Mouse (Mus musculus) midbrain, embryonic 10.5 days (tissue): ENCODE measurements at regions not wholly inside any gene's neighbourhood (a gene's known extent, or its start where the extent isn't known, plus 50 kb on each side); places are given as distances from the start of the nearest gene placed in this dataset.
A peak's percentile ranks its signal among the peaks of the same experiment; 100 is the strongest.

Experiments used
- DNase-seq: peaks from one replicate; pipeline ENCODE4 v3.0.0-alpha.2; 2017; ENCODE audit warnings: low spot score
- H3K27ac ChIP-seq: fragments of 300-500 bp; sonication (generic); replicated peaks from 2 replicates; pipeline ENCODE4 v1.5.1; 2016; ENCODE audit warnings: mild to moderate bottlenecking
- H3K27me3 ChIP-seq: fragments of 300-500 bp; sonication (generic); 2 replicates; pipeline ENCODE4 v1.6.1; 2016; ENCODE audit warnings: low read depth, mild to moderate bottlenecking; ENCODE audit not compliant: poor library complexity, severe bottlenecking
- H3K36me3 ChIP-seq: fragments of 300-500 bp; sonication (generic); 2 replicates; pipeline ENCODE4 v1.6.1; 2016; ENCODE audit warnings: mild to moderate bottlenecking, moderate library complexity
- H3K4me1 ChIP-seq: fragments of 300-500 bp; sonication (generic); 2 replicates; pipeline ENCODE4 v1.6.1; 2016
- H3K4me3 ChIP-seq: fragments of 300-500 bp; sonication (generic); 2 replicates; pipeline ENCODE4 v1.5.1; 2016; ENCODE audit warnings: mild to moderate bottlenecking, moderate library complexity
- H3K9me3 ChIP-seq: fragments of 300-500 bp; sonication (generic); replicated peaks from 2 replicates; pipeline ENCODE4 v1.6.1; 2016; ENCODE audit warnings: mild to moderate bottlenecking
- WGBS: fragments of 180-500 bp; shearing (Covaris S2); methylation state at CpG from one replicate; pipeline ENCODE4 v1.1.7; 2016; 5-methylcytosine and 5-hydroxymethylcytosine counted together

- no peaks in the 10 kb centered on the region for H3K27me3 ChIP-seq
- H3K9me3 ChIP-seq, result no peaks in the 10 kb centered on the region
- WGBS, result 81% methylated on average over 2 of the region's 2 CpGs
- no peak for DNase-seq
- H3K4me3 ChIP-seq, result no peak overlapping the region
- H3K4me1 ChIP-seq, result no peaks in the 10 kb centered on the region
- no peak overlapping the region for H3K27ac ChIP-seq
- H3K36me3 ChIP-seq, result no peaks in the 10 kb centered on the region
Observed at GRCm38 (mm10) chr1:159034952-159035351, 54.7 kb upstream of the Pappa2 start.

DNA sequence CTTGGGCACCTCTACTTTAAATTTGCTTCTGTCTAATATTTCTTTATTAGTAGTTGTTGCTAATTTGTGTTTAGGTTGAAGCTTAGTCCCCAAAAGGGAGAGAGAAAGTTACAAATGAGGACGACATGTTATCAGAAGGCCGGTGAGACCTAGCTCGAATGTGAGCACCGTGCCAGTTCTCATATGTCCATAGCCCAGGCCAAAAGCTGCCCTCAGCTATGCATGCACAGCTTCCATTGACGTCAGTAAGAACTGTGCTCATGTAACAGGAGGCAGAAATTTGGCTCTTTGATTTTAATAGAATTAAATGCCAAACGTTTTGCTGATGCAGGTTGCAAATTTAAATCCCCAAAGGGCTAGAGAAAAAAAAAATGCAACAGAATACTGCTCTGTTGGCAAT is 56.1 kb upstream of the Pappa2 start:
- H3K27me3 ChIP-seq, result no peaks in the 10 kb centered on the region
- H3K9me3 ChIP-seq, result no peaks in the 10 kb centered on the region
- DNase-seq, result no peak
- H3K4me3 ChIP-seq, result no peak overlapping the region
- H3K36me3 ChIP-seq, result no peaks in the 10 kb centered on the region
- no peak overlapping the region for H3K27ac ChIP-seq
- WGBS, result 76% methylated on average over 6 of the region's 6 CpGs
- no peaks in the 10 kb centered on the region for H3K4me1 ChIP-seq

DNA sequence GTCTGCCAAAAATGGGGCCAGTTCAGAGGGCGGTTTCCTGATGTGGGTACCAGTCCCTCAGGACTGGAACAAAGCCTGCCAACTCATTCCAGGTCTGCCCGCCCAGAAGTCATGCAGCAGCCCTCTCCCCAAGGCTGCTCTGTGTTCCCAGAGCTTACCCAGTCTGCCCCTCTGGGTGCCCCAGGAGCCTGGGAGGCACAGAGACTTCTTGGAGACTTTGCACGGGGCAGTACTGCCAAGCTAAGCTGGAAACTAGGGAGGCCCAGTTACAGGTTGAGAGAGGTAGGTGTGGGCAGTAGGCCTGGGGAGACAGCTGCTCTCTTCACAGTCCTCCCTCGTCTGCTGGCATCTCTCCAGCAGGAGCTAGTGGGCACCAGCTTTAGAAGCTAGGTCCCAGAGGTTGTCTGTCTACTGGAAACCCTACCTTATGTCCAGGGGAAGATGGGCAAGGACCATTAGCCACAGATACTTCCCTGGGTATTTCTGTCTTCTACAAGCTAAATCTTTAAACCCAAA is 65.6 kb upstream of the Pappa2 start:
- Histone ChIP-seq H3K36me3 (no peaks in the 10 kb centered on the region), H3K4me3 (no peak overlapping the region), H3K27ac (no peak overlapping the region), H3K27me3 (no peaks in the 10 kb centered on the region), H3K4me1 (no peaks in the 10 kb centered on the region), H3K9me3 (no peaks in the 10 kb centered on the region)
- 78% methylated on average over 4 of the region's 4 CpGs for WGBS
- DNase-seq, result no peak

DNA sequence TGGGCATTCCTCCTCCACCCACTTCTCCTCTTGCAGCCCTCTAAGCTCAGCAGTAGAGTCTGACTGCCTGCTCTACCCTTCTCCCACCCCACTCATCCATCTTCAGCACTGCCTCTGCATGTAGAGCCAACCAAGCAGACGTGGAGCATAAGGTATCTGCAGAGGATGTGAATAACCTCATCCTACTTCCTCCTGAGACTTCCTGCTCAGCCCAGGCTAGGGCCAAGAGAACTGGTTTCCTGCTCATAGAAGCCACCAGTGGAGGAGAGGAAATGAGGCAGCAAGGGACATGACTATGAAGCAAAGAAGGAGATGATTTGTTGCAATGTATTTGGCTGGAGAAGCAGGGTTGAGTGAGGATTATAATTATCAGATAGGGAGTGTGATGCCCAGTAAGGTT is 84.7 kb upstream of the Pappa2 start:
- H3K36me3 ChIP-seq, result no peaks in the 10 kb centered on the region
- no peak for DNase-seq
- H3K4me3 ChIP-seq, result no peak overlapping the region
- H3K27me3 ChIP-seq, result no peaks in the 10 kb centered on the region
- no peaks in the 10 kb centered on the region for H3K4me1 ChIP-seq
- H3K9me3 ChIP-seq, result no peaks in the 10 kb centered on the region
- H3K27ac ChIP-seq, result no peak overlapping the region
- WGBS, result 85% methylated on average over 1 of the region's 1 CpGs

DNA sequence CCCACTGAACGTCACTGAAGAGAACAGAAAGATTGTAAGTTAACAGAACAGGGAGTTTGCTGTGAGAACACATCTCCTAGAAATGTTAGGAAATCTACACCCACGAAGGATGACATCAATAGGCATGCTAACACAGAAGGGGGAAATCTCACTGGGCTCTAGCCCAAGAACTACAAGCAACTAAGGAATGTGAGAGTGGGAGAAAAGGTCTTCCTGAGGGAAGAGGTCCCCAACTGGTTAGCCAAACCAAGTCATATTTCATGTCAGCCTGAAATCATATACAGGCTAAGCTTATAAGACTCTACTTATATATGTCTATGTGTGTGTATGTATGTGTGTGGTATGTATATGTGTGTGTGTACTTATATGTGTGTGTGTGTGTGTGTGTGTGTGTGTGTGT is 118.9 kb upstream of the Pappa2 start:
- Histone ChIP-seq H3K27ac (no peak overlapping the region), H3K36me3 (no peaks in the 10 kb centered on the region), H3K4me1 (no peaks in the 10 kb centered on the region), H3K27me3 (no peaks in the 10 kb centered on the region), H3K4me3 (no peak overlapping the region), H3K9me3 (no peaks in the 10 kb centered on the region)
- no peak for DNase-seq
- 83% methylated on average over 2 of the region's 2 CpGs for WGBS

DNA sequence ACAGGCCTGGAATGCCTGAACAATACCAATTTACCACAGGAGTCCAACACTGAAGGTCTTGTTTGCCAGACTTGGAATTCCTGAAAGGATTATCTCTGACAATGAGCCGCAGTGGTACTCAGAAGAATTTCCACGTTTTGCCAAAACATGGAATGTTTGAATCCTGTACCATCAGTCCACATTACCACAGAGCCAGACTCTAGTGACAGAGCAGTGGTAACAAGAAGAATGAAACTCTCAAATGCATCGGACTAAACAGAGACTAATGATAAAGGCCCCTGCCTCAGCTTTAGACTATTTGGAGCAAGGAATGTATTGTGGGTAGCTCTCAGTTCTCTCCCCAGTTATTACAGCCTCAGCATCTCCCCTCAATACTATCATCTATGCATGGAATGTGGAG is 109.9 kb upstream of the Cop1 start:
- Histone ChIP-seq H3K4me1 (peaks cover 4% of the 10 kb centered on the region; the same call in 1 of the 2 replicates), H3K36me3 (no peaks in the 10 kb centered on the region), H3K27me3 (no peaks in the 10 kb centered on the region), H3K4me3 (no peak overlapping the region), H3K27ac (no peak overlapping the region), H3K9me3 (no peaks in the 10 kb centered on the region)
- WGBS, result 45% methylated on average over 3 of the region's 3 CpGs
- DNase-seq, result no peak

DNA sequence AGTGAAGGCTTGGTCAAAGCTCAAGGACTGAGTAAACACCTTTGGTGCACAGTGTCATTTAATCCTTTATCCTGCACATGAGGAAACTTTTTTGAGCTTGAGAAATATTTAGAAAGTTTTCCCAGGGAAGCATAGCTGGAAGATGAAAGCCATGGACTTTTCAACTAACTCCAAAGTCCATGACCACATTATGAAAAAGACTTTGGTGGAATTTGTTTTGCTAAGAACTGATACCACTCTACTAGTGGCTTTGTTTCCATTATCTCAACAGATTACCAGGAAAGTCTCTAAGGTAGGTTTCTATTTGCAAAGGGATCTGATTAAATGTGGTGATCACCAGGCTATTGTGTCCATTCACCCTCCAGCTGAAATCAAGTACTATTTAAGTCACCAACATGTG is 107.2 kb upstream of the Cop1 start:
- peaks cover 4% of the 10 kb centered on the region; the same call in 1 of the 2 replicates for H3K4me1 ChIP-seq
- no peak for DNase-seq
- no peaks in the 10 kb centered on the region for H3K9me3 ChIP-seq
- no peak overlapping the region for H3K4me3 ChIP-seq
- no peaks in the 10 kb centered on the region for H3K27me3 ChIP-seq
- H3K27ac ChIP-seq, result no peak overlapping the region
- H3K36me3 ChIP-seq, result no peaks in the 10 kb centered on the region

DNA sequence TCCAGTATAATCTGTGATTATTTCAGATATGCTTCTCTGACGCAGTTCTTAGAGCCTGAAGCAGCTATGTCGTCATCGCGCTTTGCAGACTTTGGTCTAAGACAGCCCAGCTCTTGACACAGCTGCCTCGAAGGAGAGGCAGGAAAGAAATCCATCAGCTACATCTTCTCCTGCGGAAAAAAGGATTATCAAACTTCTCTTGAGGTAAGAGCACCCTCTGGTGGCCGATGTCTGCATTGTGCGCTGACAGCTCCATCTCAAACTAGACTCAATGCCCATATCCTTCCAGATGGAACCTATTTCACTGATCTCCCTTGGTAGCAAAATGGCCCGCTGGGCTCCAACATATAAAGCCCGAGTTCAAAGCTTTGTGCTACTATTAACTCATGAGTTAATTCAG is 96.8 kb upstream of the Cop1 start:
- Histone ChIP-seq H3K9me3 (peaks cover 4% of the 10 kb centered on the region; the same call in 1 of the 2 replicates), H3K4me1 (no peaks in the 10 kb centered on the region), H3K27me3 (no peaks in the 10 kb centered on the region), H3K36me3 (no peaks in the 10 kb centered on the region), H3K27ac (no peak overlapping the region), H3K4me3 (no peak overlapping the region)
- WGBS, result 14% methylated on average over 10 of the region's 10 CpGs
- peak; percentile 79 for DNase-seq

- 93% methylated on average over 8 of the region's 8 CpGs for WGBS
- H3K4me1 ChIP-seq, result no peaks in the 10 kb centered on the region
- H3K9me3 ChIP-seq, result no peaks in the 10 kb centered on the region
- H3K4me3 ChIP-seq, result no peak overlapping the region
- H3K27ac ChIP-seq, result no peak overlapping the region
- no peak for DNase-seq
- no peaks in the 10 kb centered on the region for H3K27me3 ChIP-seq
- no peaks in the 10 kb centered on the region for H3K36me3 ChIP-seq
Observed at GRCm38 (mm10) chr1:159147788-159148497, 84.2 kb upstream of the Cop1 start.

DNA sequence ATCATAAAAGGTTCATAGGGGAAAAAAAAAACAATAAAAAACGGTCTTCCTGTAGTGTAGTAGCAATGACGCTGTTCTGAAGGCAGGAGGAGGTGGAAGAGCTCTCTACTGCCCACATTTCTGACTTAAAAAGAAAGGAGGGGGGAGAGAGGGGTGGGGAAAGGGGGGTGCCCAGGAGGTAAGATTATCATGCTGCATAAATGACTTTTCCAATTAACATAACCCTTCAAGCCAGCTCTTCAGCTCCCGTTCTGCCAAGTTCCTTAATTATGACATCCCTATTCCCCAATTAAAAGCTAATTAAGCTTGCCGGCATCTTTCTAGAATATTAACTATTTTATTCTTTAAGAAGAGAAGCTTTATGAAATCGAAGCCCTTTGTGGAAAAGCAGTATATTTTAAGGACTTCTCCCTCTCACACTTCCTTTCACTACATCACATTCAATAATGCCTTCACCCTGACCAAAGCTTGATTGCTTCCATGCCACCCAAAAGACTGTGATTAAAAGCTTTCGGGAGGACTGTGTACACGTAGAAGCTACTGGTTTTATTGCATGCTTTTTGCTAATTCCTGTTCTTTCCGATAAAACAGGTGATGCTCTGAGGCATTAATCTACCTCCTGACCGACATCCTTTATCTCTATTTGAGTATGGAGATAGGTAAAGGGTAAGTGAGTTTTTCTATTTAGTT is 83.5 kb upstream of the Cop1 start:
- no peak overlapping the region for H3K27ac ChIP-seq
- H3K27me3 ChIP-seq, result no peaks in the 10 kb centered on the region
- no peak overlapping the region for H3K4me3 ChIP-seq
- DNase-seq, result no peak
- H3K36me3 ChIP-seq, result no peaks in the 10 kb centered on the region
- 82% methylated on average over 9 of the region's 9 CpGs for WGBS
- no peaks in the 10 kb centered on the region for H3K4me1 ChIP-seq
- H3K9me3 ChIP-seq, result no peaks in the 10 kb centered on the region

DNA sequence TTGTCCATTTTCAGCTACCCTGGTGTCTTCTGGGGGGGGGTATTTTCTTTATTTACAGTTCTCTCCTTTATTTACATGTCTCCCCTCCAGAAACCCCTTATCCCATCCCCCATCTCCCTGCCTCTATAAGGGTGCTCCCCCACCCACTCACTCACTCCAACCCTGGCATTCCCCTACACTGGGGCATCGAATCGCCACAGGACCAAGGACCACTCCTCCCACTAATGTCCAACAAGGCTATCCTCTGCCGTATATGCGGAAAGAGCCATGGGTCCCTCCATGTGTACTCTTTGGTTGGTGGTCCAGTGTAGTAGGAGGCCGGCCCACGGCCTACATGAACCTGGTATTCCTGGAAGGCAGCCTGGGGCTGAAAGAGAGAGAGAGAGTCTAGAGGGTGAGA is 82.9 kb upstream of the Cop1 start:
- H3K27ac ChIP-seq, result no peak overlapping the region
- WGBS, result 89% methylated on average over 6 of the region's 6 CpGs
- H3K4me1 ChIP-seq, result no peaks in the 10 kb centered on the region
- H3K9me3 ChIP-seq, result no peaks in the 10 kb centered on the region
- no peak overlapping the region for H3K4me3 ChIP-seq
- no peaks in the 10 kb centered on the region for H3K36me3 ChIP-seq
- no peaks in the 10 kb centered on the region for H3K27me3 ChIP-seq
- DNase-seq, result no peak

DNA sequence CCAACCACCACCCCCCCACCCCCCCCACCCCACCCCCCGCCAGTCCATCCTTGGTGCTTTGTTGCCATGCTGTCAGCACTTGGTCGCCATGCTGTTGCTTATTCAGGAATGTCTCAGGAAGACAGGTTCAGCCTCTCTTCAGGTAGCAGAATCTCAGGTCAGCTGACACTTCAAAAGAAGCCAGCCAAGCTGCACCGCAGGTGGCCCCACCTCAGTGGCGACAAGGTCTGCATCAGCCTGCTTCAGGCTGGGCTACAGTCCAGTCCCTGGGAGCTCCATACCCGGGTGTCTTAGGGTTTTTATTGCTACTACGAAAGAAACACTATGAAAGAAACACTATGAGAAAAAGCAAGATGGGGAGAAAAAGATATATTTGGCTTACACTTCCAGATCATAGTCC is 82.4 kb upstream of the Cop1 start:
- no peaks in the 10 kb centered on the region for H3K36me3 ChIP-seq
- no peak overlapping the region for H3K4me3 ChIP-seq
- H3K9me3 ChIP-seq, result no peaks in the 10 kb centered on the region
- no peaks in the 10 kb centered on the region for H3K4me1 ChIP-seq
- no peaks in the 10 kb centered on the region for H3K27me3 ChIP-seq
- WGBS, result 48% methylated on average over 6 of the region's 6 CpGs
- H3K27ac ChIP-seq, result no peak overlapping the region
- no peak for DNase-seq

- H3K27me3 ChIP-seq, result no peaks in the 10 kb centered on the region
- 83% methylated on average over 5 of the region's 5 CpGs for WGBS
- no peaks in the 10 kb centered on the region for H3K36me3 ChIP-seq
Observed at GRCm38 (mm10) chr1:159150351-159150750, 81.8 kb upstream of the Cop1 start.

More at GRCm38 (mm10) chr1:159150351-159150750, 81.8 kb upstream of the Cop1 start:
- Histone ChIP-seq H3K27ac (no peak overlapping the region), H3K4me3 (no peak overlapping the region), H3K9me3 (no peaks in the 10 kb centered on the region), H3K4me1 (no peaks in the 10 kb centered on the region)
- DNase-seq, result no peak
